Mouse (Mus musculus) lung, postnatal 36 days (tissue): ENCODE measurements around the gene 1700030J22Rik.

Experiments
- DNase-seq: peaks from one replicate; pipeline ENCODE4 v3.0.0; 2022; ENCODE audit warnings: mixed read lengths

Gene 1700030J22Rik

DNA sequence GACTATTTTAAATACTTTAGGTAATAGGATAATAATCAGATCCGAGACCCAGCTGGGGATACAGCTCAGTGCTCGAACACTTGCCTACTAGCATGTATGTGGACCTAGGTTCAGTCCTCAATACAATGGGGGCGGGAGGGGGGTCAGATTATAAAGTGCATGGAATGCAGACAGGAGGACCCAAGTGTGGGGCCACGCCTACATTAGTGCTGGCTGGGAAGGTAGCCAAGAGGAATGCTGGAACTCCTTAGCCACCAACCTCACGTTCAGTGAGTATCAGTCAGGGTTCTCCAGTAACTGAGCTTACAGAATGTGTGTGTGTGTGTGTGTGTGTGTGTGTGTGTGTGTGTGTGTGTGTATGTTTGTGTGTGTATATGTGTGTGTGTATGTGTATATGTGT, 27.4 kb downstream of the 1700030J22Rik start:
- DNase-seq: peak; percentile 46

- DNase-seq: no peak
These were observed 31.2 kb downstream of the 1700030J22Rik start for GRCm38 (mm10) chr8:116947589-116947988.

DNA sequence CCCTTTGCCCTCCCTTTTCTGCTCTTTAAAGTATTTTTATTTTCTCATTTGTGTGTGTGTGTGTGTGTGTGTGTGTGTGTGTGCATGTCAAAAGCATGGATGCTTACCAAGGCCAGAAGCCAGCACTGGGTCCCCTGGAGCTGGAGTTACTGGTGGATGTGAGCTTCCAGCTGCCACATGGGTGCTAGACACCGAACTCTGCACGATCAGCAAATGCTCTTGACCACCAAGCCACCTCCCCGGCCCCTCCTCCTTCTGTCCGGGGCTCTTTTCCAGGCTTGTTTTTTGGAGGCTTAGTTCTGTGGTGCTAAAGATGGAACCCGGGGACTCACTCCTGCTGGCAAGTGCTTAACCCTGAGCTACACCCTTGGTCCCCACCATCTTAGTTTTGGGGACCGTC, 31.9 kb downstream of the 1700030J22Rik start:
- no peak for DNase-seq

DNA sequence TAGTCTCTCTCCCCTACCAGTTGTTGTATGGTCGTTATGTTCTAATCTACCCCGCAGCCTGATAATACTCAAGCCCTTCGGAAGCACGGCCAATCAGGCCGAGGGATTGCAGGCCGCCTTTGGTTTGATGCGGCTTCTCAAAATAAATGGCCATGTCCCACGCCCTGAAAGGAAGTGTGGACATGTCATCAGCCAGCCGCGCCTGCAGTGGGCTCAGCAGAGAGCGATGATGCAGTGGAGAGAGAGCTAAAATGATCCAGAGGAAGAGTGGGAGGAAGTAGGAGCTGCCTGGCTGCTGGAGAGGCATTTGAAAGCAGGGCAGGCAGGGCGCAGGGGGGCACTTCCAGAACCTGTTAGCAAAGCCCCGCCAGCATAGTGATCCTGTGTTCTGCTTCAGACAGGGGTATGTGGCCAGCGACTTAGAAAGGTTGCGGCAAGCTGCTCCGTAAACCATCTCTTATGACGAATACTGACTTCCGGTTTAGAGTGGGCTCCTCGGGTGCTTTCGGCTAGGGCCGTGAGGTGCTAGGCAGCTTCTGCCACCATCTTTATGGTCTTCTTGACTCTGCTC, 32.4 kb downstream of the 1700030J22Rik start:
- DNase-seq: peak; percentile 26

DNA sequence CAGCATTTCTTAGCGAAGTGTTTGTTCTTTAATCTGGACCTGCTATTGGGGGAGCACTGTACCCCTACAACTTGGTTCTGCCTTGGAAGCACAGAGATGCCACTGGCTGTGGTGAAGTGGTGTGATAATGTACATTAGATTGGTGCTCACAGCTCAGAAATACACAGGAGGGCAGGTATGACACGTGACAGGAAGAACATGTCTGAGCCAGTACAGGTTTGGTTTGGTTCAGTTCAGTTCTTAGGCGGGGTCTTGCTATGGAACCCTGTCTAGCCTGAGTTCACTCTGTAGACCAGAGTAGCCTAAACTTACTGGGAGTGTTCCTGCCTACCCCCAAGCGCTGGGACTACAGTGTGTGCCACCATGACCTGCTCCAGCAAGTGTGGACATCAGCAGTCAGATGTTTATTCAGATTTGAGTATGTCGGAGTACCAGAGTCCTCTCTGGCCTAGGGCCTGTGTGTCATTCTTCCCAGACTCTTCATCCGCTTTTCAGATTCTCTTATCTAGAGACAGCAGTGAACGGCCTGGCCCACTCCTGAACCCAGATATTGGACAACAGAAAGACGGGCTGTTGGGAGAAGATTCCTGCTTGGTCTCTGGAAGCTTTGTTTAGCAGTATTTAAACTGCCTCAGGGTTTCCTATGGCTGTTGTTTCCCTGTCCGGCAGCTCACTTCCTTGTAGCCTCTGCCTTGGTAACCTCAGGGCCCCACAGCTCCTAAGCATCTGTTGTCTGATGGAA, 33.4 kb downstream of the 1700030J22Rik start:
- DNase-seq: no peak

- DNase-seq: no peak
These were observed 34.4 kb downstream of the 1700030J22Rik start for GRCm38 (mm10) chr8:116944385-116944696.

- peak; percentile 27 for DNase-seq
These were observed 35.0 kb downstream of the 1700030J22Rik start for GRCm38 (mm10) chr8:116943555-116944384.

DNA sequence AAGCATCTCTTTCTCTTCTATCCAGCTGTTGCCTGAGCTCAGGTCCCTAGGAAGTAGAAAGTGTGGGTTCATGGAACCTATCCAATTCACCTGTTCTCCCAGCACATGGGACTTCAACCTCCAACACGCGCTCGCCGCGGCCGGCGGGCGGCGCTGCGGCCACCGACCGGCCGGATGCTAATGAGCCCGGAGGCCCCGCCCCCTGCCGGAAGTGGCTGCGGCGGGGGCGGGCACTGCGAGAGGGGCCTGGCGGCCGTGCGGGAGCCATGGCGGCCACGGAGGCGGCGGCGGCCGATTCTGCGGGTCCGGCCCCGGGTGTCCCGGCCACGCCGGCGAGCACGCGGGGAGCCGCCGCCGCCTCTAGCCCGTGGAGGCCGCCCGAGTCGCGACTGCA, 35.6 kb downstream of the 1700030J22Rik start, which contains the start of gene Atmin:
Gene Atmin, plus strand, starts transcription at position 233 of the 394 bp plus-strand sequence.
- DNase-seq: peak; percentile 93

DNA sequence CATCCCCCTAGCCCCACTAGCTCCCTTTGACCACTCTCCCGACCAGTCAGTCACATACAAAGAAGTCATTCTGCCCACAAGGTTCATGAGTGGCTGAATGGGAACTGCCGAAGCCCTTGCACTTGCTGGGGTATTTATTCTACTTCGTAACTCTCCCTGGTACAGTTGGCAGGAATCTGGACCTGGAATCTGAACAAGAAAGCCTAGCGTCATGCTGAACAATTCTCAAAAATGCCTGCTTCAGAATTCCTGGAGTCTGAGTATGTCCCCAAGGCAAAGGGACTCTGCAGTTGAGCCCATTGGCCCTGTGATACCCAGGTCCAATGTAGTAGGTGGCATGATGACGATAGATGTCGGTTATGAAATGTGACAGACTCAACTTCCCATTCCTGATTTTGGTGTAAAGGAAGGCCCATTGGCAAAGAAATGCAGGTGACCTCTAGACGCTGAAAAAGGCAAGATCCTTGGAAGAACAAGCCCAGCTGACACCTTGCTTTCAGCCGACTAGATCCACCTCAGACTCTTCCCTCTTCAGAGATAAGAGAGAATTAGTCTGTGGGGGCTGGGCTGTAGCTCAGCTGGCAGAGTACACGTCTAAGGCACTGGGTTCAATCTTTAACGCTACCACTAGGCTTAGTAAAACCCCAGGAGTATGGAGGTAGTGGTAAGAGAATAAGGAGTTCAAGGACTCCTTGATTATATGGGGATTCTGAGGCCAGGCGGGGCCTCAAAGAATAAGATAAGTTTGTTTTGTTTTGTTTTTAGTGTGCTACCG, 36.3 kb downstream of the 1700030J22Rik start:
- DNase-seq: peak; percentile 14

DNA sequence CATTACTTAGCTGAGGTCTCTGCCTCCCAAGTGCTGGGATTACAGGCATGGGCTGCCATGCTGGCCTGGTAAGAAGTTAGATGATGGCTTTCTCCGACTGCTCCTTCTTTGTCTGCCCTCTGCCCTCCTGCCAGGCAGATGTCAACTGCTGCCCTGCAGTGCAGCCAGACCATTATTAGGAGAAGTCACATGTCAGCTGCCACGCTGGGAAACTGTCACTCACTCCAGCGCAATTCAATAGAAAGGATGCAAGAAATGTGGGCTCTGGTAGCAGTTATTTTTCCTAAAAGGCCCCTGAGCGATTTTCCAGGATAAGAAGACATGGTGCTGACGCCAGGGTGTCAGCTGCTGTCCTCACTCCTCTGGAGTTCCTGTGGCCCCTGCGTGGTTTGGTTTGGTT, 43.3 kb downstream of the 1700030J22Rik start:
- no peak for DNase-seq

DNA sequence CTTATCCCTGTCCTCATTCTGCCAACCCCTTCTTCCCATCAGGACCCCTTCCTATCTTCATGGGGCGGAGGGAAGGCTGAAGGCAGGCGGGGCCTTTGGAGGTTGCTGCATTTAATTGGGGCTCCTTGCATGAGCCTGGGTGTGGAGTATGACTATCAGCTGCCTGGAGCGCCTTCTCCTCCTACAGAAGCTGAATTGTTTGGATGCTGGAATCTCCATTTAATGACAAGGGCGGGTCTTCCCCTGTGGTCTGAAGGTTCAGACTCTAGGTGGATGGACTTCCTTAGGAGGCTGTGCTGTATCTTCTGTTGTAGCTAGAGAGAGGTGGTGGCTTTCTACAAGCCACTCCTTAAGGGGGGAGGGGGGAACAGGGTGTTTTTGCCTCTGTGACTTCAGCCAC, 43.8 kb downstream of the 1700030J22Rik start:
- DNase-seq: no peak

DNA sequence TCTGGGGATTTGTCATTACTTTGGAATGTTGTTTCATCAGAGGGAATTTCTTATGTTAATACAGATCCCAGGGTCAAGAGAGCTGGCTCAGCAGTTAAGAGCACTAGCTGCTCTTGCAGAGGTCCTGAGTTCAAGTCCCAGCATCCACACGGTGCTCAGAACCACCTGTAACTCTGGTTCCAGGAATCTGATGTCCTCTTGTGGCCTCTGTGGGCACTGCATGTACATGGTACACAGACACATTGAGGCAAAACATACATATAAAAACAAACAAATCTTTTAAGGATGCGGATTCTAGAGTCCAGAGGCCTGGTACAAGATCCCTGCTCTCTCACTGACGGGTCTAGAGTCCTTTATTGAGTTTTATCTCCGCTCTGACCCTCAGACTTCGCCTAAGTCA, 50.2 kb downstream of the 1700030J22Rik start:
- no peak for DNase-seq

DNA sequence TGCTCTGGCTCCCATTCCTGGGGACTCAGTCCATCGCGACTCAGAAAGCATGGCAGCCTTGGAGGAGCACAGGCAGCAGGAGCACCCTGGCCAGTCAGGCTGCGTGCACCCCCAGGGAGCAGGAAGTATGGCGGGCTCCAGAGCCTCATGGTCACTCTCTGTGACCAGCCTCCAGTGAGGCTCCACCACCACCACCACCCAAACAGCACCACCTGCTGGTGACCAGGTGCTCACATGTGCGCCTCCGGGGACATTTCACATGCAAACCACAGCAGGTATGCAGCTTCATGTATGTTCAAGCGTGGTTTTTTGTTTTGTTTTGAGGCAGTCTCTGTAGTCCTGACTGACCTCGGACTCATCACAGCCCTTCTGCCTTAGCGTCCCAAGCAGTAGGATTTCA, 50.9 kb downstream of the 1700030J22Rik start:
- peak; percentile 58 for DNase-seq

- no peak for DNase-seq
These were observed 55.2 kb downstream of the 1700030J22Rik start for GRCm38 (mm10) chr8:116923526-116923925.

DNA sequence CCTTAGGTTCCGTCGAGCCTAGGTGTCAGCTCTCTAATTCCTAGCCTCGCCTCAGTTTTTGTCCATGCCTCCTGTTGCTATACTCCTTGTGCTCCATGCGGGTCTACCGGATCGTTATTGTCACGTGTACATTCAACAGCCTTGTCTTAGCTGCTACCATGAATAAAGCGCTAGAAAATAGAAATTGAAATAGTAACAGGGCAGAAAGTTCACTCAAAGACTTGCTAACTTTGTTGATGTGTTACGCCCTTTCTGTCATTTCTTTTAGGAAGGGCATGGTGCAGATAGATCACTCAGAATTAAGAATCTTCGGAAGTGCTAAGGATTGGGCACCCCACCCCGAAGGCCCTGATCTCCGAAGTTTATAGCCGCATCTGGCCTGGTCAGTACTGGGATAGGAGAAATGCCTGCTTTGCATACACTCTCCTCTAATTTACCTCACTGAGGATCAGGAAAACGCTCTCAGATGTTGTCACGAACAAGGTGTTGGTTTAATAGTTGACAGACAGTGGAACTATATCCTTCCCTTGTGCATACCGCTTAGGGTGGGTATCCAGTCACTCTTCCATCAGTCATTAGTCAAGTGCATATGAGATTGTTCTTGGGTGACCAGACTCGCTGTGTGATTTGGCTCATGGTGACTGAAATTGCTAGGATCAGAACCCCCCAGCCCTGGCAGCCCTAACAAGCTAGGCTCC, 56.5 kb downstream of the 1700030J22Rik start:
- DNase-seq: no peak

GRCm38 (mm10) chr8:116921337-116922059, 57.3 kb downstream of the 1700030J22Rik start, which contains the start of the genes Cmc2 and Cenpn:
Cmc2 (minus strand) TSS chr8:116921455.
Cenpn (plus strand) TSS chr8:116921730.
- peak; percentile 93 for DNase-seq

DNA sequence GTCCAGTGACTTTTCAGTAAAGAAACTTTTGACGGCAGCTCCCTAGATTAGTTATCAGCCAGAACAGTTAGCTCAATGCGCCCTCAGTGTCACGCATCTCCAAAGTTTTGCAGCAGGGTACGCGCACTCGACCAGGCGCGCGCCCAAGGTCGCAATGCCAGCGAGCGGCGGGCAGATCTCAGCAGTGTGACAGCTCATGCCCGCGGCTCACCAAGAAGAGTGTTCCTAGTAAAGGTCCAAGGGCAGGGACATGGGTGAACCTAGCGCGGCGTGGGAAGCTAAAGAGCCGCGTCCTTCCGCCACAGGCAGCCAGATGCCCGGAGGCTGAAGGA, 57.8 kb downstream of the 1700030J22Rik start:
- no peak for DNase-seq
